Mouse (Mus musculus): ENCODE data around the gene Azin2. TPM values are rescaled to one million over a fixed set of nuclear protein-coding genes. Genes with fewer than 3 reads are reported as not detected.

The Azin2 gene
- polyA plus RNA-seq, 1 experiment from 2014 or later: 12.5 TPM

GRCm38 (mm10) chr4:128897911-128898421 is 64.3 kb downstream of the Azin2 start:
- no peaks in the 10 kb centered on the region for H3K36me3 ChIP-seq (ENCODE audit: control insufficient read depth, insufficient read depth, low read length)
- H3K27ac ChIP-seq (ENCODE audit: low read length): peak overlapping the region; percentile 48; the same call in 1 of the 2 replicates
- H3K4me3 ChIP-seq (ENCODE audit: low read length): no peak overlapping the region
- peak; percentile 52 for ATAC-seq
- H3K4me2 ChIP-seq (ENCODE audit: low read depth, low read length): no peak overlapping the region
- no peak overlapping the region for H3K9ac ChIP-seq (ENCODE audit: low read depth, low read length)
- H3K4me1 ChIP-seq (ENCODE audit: control insufficient read depth, insufficient read depth, low read length): peaks cover 24% of the 10 kb centered on the region
- WGBS: 15% methylated on average over 7 of the region's 7 CpGs
- H3K9me3 ChIP-seq (ENCODE audit: control insufficient read depth, low read length): no peaks in the 10 kb centered on the region
- no peaks in the 10 kb centered on the region for H3K27me3 ChIP-seq (replicated peaks; ENCODE audit: control insufficient read depth, insufficient read depth, low read length)

GRCm38 (mm10) chr4:128896667-128897066 is 65.6 kb downstream of the Azin2 start:
- Histone ChIP-seq H3K4me3 (ENCODE audit: low read length) (no peak overlapping the region), H3K4me2 (ENCODE audit: low read depth, low read length) (no peak overlapping the region), H3K4me1 (ENCODE audit: control insufficient read depth, insufficient read depth, low read length) (peaks cover 24% of the 10 kb centered on the region), H3K27me3 (replicated peaks; ENCODE audit: control insufficient read depth, insufficient read depth, low read length) (no peaks in the 10 kb centered on the region), H3K9ac (ENCODE audit: low read depth, low read length) (no peak overlapping the region), H3K27ac (ENCODE audit: low read length) (no peak overlapping the region), H3K36me3 (ENCODE audit: control insufficient read depth, insufficient read depth, low read length) (no peaks in the 10 kb centered on the region), H3K9me3 (ENCODE audit: control insufficient read depth, low read length) (no peaks in the 10 kb centered on the region)
- WGBS: 96% methylated on average over 10 of the region's 10 CpGs
- ATAC-seq: no peak

- Histone ChIP-seq H3K27me3 (replicated peaks; ENCODE audit: control insufficient read depth, insufficient read depth, low read length) (no peaks in the 10 kb centered on the region), H3K4me2 (ENCODE audit: low read depth, low read length) (no peak overlapping the region), H3K9me3 (ENCODE audit: control insufficient read depth, low read length) (no peaks in the 10 kb centered on the region), H3K36me3 (ENCODE audit: control insufficient read depth, insufficient read depth, low read length) (no peaks in the 10 kb centered on the region), H3K4me1 (ENCODE audit: control insufficient read depth, insufficient read depth, low read length) (peaks cover 24% of the 10 kb centered on the region), H3K27ac (ENCODE audit: low read length) (no peak overlapping the region), H3K4me3 (ENCODE audit: low read length) (no peak overlapping the region), H3K9ac (ENCODE audit: low read depth, low read length) (no peak overlapping the region)
- ATAC-seq: no peak
- WGBS: 89% methylated on average over 4 of the region's 4 CpGs
Observed at GRCm38 (mm10) chr4:128895841-128896240, 66.4 kb downstream of the Azin2 start.

GRCm38 (mm10) chr4:128894112-128894511 is 68.1 kb downstream of the Azin2 start:
- Histone ChIP-seq H3K4me3 (ENCODE audit: low read length) (no peak overlapping the region), H3K36me3 (ENCODE audit: control insufficient read depth, insufficient read depth, low read length) (no peaks in the 10 kb centered on the region), H3K4me1 (ENCODE audit: control insufficient read depth, insufficient read depth, low read length) (peaks cover 15% of the 10 kb centered on the region), H3K9ac (ENCODE audit: low read depth, low read length) (no peak overlapping the region), H3K27me3 (replicated peaks; ENCODE audit: control insufficient read depth, insufficient read depth, low read length) (no peaks in the 10 kb centered on the region), H3K4me2 (ENCODE audit: low read depth, low read length) (no peak overlapping the region), H3K27ac (ENCODE audit: low read length) (no peak overlapping the region), H3K9me3 (ENCODE audit: control insufficient read depth, low read length) (no peaks in the 10 kb centered on the region)
- ATAC-seq: no peak
- WGBS: 72% methylated on average over 12 of the region's 12 CpGs

- Histone ChIP-seq H3K36me3 (ENCODE audit: control insufficient read depth, insufficient read depth, low read length) (no peaks in the 10 kb centered on the region), H3K4me1 (ENCODE audit: control insufficient read depth, insufficient read depth, low read length) (no peaks in the 10 kb centered on the region), H3K4me2 (ENCODE audit: low read depth, low read length) (no peak overlapping the region), H3K4me3 (ENCODE audit: low read length) (no peak overlapping the region), H3K9ac (ENCODE audit: low read depth, low read length) (no peak overlapping the region), H3K27ac (ENCODE audit: low read length) (no peak overlapping the region), H3K9me3 (ENCODE audit: control insufficient read depth, low read length) (no peaks in the 10 kb centered on the region), H3K27me3 (replicated peaks; ENCODE audit: control insufficient read depth, insufficient read depth, low read length) (no peaks in the 10 kb centered on the region)
- ATAC-seq: no peak
- 79% methylated on average over 6 of the region's 6 CpGs for WGBS
Observed at GRCm38 (mm10) chr4:128892188-128892587, 70.1 kb downstream of the Azin2 start.

GRCm38 (mm10) chr4:128891746-128892145 is 70.5 kb downstream of the Azin2 start:
- H3K4me3 ChIP-seq (ENCODE audit: low read length): no peak overlapping the region
- H3K9me3 ChIP-seq (ENCODE audit: control insufficient read depth, low read length): no peaks in the 10 kb centered on the region
- no peak overlapping the region for H3K9ac ChIP-seq (ENCODE audit: low read depth, low read length)
- no peak overlapping the region for H3K27ac ChIP-seq (ENCODE audit: low read length)
- 0 out of 2 replicates have a peak, but pooled peaks cover 2% of the 10 kb centered on the region for H3K4me1 ChIP-seq (ENCODE audit: control insufficient read depth, insufficient read depth, low read length)
- no peaks in the 10 kb centered on the region for H3K27me3 ChIP-seq (replicated peaks; ENCODE audit: control insufficient read depth, insufficient read depth, low read length)
- H3K4me2 ChIP-seq (ENCODE audit: low read depth, low read length): no peak overlapping the region
- 82% methylated on average over 6 of the region's 6 CpGs for WGBS
- ATAC-seq: no peak
- no peaks in the 10 kb centered on the region for H3K36me3 ChIP-seq (ENCODE audit: control insufficient read depth, insufficient read depth, low read length)

- no peak overlapping the region for H3K9ac ChIP-seq (ENCODE audit: low read depth, low read length)
- no peak overlapping the region for H3K4me2 ChIP-seq (ENCODE audit: low read depth, low read length)
- no peaks in the 10 kb centered on the region for H3K27me3 ChIP-seq (replicated peaks; ENCODE audit: control insufficient read depth, insufficient read depth, low read length)
- peaks cover 2% of the 10 kb centered on the region; the same call in 1 of the 2 replicates for H3K4me1 ChIP-seq (ENCODE audit: control insufficient read depth, insufficient read depth, low read length)
- no peak overlapping the region for H3K27ac ChIP-seq (ENCODE audit: low read length)
- no peaks in the 10 kb centered on the region for H3K9me3 ChIP-seq (ENCODE audit: control insufficient read depth, low read length)
- WGBS: 13% methylated on average over 1 of the region's 1 CpGs
- ATAC-seq: peak; percentile 38; the same call in 1 of the 2 replicates
- no peak overlapping the region for H3K4me3 ChIP-seq (ENCODE audit: low read length)
- H3K36me3 ChIP-seq (ENCODE audit: control insufficient read depth, insufficient read depth, low read length): no peaks in the 10 kb centered on the region
Observed at GRCm38 (mm10) chr4:128891157-128891556, 71.1 kb downstream of the Azin2 start.

GRCm38 (mm10) chr4:128889752-128890630 is 72.3 kb downstream of the Azin2 start:
- Histone ChIP-seq H3K9me3 (ENCODE audit: control insufficient read depth, low read length) (no peaks in the 10 kb centered on the region), H3K36me3 (ENCODE audit: control insufficient read depth, insufficient read depth, low read length) (0 out of 2 replicates have a peak, but pooled peaks cover 3% of the 10 kb centered on the region), H3K27ac (ENCODE audit: low read length) (no peak overlapping the region), H3K9ac (ENCODE audit: low read depth, low read length) (no peak overlapping the region), H3K4me1 (ENCODE audit: control insufficient read depth, insufficient read depth, low read length) (peaks cover 2% of the 10 kb centered on the region; the same call in 1 of the 2 replicates), H3K27me3 (replicated peaks; ENCODE audit: control insufficient read depth, insufficient read depth, low read length) (peaks cover under 1% of the 10 kb centered on the region; the same call in 1 of the 2 replicates), H3K4me2 (ENCODE audit: low read depth, low read length) (no peak overlapping the region), H3K4me3 (ENCODE audit: low read length) (no peak overlapping the region)
- no peak for ATAC-seq
- 80% methylated on average over 12 of the region's 12 CpGs for WGBS

- Histone ChIP-seq H3K4me2 (ENCODE audit: low read depth, low read length) (no peak overlapping the region), H3K4me1 (ENCODE audit: control insufficient read depth, insufficient read depth, low read length) (peaks cover 12% of the 10 kb centered on the region), H3K9ac (ENCODE audit: low read depth, low read length) (0 out of 2 replicates have a peak overlapping the region, but pooled peaks have one; percentile 10), H3K27ac (ENCODE audit: low read length) (no peak overlapping the region), H3K4me3 (ENCODE audit: low read length) (no peak overlapping the region), H3K27me3 (replicated peaks; ENCODE audit: control insufficient read depth, insufficient read depth, low read length) (peaks cover 9% of the 10 kb centered on the region; the same call in 1 of the 2 replicates), H3K9me3 (ENCODE audit: control insufficient read depth, low read length) (no peaks in the 10 kb centered on the region), H3K36me3 (ENCODE audit: control insufficient read depth, insufficient read depth, low read length) (0 out of 2 replicates have a peak, but pooled peaks cover 3% of the 10 kb centered on the region)
- WGBS: 90% methylated on average over 6 of the region's 6 CpGs
- ATAC-seq: no peak
Observed at GRCm38 (mm10) chr4:128888436-128888990, 73.7 kb downstream of the Azin2 start.

All from intestine, embryonic 16.5 days (tissue).